Mouse (Mus musculus) C2C12 (cell line): ENCODE data around the gene Phf24. TPM values are rescaled to one million over a fixed set of nuclear protein-coding genes. Genes with fewer than 3 reads are reported as not detected.
"Not testable (repeated sequence)": the region's sequence is repeated elsewhere in the genome, so short reads cannot be mapped to it uniquely, and the experiment has no call there.

Source experiments
- H3K27me3 ChIP-seq: one replicate; pipeline ENCODE4 v1.6.1; 2011; ENCODE audit not compliant: control insufficient read depth, insufficient read depth, insufficient read length
- H3K36me3 ChIP-seq: one replicate; pipeline ENCODE4 v1.6.1; 2011; ENCODE audit not compliant: control insufficient read depth, insufficient read depth
- H3K4me3 ChIP-seq: one replicate; pipeline ENCODE4 v1.5.1; 2011; ENCODE audit warnings: mild to moderate bottlenecking, control low read depth; ENCODE audit not compliant: poor library complexity, insufficient read depth, severe bottlenecking
- H3K79me2 ChIP-seq: one replicate; pipeline ENCODE4 v1.6.1; 2011; ENCODE audit not compliant: control insufficient read depth, insufficient read depth
- H3K79me3 ChIP-seq: one replicate; pipeline ENCODE4 v1.6.1; 2011; ENCODE audit warnings: low read depth, control low read depth
- H3ac ChIP-seq: one replicate; pipeline ENCODE3; 2011; ENCODE audit warnings: low read depth; ENCODE audit not compliant: control insufficient read depth, insufficient read length
- CEBPB ChIP-seq: IDR thresholded peaks from one replicate; pipeline ENCODE4 v1.6.1; 2011; ENCODE audit warnings: low read depth, mild to moderate bottlenecking, control low read depth, moderate library complexity
- CTCF ChIP-seq: IDR thresholded peaks from one replicate; pipeline ENCODE4 v1.5.1; 2011; ENCODE audit not compliant: control insufficient read depth, insufficient read depth, insufficient read length
- FOSL1 ChIP-seq: IDR thresholded peaks from one replicate; pipeline ENCODE4 v1.8.0; 2011; ENCODE audit warnings: mild to moderate bottlenecking, low read length; ENCODE audit not compliant: poor library complexity, insufficient read depth, severe bottlenecking
- MAX ChIP-seq: IDR thresholded peaks from one replicate; pipeline ENCODE4 v1.6.1; 2011; ENCODE audit warnings: mild to moderate bottlenecking, control low read depth
- MYOD1 ChIP-seq: IDR thresholded peaks from one replicate; pipeline ENCODE4 v1.6.1; 2011; ENCODE audit warnings: low read depth; ENCODE audit not compliant: control insufficient read depth, insufficient read length
- MYOG ChIP-seq: IDR thresholded peaks from one replicate; pipeline ENCODE4 v1.6.1; 2011; ENCODE audit not compliant: control insufficient read depth, insufficient read length; ENCODE audit errors: extremely low read depth
- USF1 ChIP-seq: IDR thresholded peaks from one replicate; pipeline ENCODE4 v1.6.1; 2011; ENCODE audit warnings: low read depth, mild to moderate bottlenecking, control low read depth, moderate library complexity
- polyA plus RNA-seq: library from polyadenylated mRNA; unstranded; fragments of >200 nt; fragmentation: generic; extraction: Trizol; gene quantifications from one replicate; pipeline ENCODE4 v1.2.1, GENCODE M21; 2012; ENCODE audit warnings: missing spikeins

Phf24 gene
- polyA plus RNA-seq, 1 experiment, result not detected

DNA sequence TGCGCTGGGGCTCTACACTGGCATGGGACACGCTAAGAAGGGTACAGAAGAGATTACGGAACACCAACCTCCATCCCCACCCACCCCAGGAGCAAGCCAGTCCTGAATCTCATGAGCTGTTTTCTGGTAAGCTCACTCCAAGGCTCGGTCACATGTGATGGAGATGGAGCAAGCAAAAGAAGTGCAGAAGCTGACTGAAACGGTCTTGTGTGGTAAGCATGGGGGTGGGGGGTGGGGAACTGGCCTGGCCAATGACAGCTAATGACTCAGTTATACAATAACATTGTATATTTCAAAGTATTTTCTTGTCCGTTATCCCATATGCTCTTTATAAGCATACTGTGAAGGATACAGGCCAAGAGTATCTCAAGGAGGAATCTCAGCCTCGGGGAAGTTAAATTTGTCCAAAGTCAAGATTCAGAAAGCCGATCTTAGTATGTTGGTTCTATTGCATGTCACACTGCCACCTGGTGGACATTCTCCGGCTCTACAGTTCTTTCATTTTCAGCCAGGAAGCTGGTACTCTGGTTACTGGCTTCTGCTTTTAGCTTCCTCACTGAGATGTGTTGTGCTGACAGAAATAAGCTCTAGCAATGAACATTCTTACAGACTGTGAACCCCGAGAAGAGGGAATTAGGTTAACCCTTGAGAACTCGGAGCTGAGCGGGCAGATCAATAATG lies 48.7 kb downstream of the Phf24 start:
- Histone ChIP-seq H3K79me2 (no peaks in the 10 kb centered on the region), H3K79me3 (no peaks in the 10 kb centered on the region), H3K36me3 (no peaks in the 10 kb centered on the region), H3K4me3 (no peak overlapping the region), H3K27me3 (no peaks in the 10 kb centered on the region), H3ac (no peak overlapping the region)
- TF ChIP-seq MAX (no peak), FOSL1 (no peak), CEBPB (no peak), USF1 (no peak), MYOG (no peak), CTCF (no peak), MYOD1 (no peak)

DNA sequence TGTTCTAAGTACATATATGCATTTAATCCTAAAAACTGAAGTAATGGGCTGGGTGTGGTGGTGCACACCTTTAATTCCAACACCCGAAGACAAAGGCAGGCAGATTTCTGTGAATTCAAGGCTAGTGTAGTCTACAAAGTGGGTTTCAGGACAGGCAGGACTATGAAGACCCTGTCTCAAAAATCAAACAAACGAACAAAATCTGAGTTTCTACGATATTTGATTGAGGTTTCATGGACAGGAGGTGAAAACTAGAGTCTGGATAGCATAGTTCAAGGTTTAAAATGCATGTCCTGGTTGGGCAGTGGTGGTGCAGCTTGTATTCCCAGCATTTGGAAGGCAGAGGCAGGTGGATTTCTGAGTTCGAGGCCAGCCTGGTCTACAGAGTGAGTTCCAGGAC lies 52.8 kb downstream of the Phf24 start, which contains the start of gene 1700022I11Rik:
1700022I11Rik (plus strand) TSS at position 301 of the 400 bp plus-strand sequence.
- Histone ChIP-seq H3K27me3 (no peaks in the 10 kb centered on the region), H3K36me3 (no peaks in the 10 kb centered on the region), H3K79me2 (no peaks in the 10 kb centered on the region), H3K79me3 (no peaks in the 10 kb centered on the region), H3ac (no peak within 1 kb of the TSS), H3K4me3 (no peak within 1 kb of the TSS)
- TF ChIP-seq MYOG (no peak), USF1 (no peak), CEBPB (no peak), MYOD1 (no peak), MAX (no peak)

DNA sequence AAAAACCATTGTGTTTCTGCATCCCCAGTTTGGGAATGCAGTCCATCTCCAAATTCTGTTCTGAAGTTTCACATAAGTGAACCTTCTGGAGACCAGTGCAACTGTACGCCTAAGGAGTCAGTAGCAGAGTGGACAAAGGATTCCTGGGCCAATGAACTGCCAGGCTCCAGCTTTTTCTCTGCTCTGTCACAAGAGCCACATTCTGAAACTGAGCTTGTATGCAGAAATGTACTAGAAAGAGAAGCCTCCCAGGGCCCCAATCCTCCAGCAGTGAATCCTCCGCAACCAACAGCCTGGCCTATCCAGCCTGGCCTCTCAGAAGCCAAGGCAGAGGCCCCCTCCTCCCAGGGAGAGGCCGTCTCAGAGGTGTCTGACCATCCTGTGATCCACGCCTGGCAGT lies 56.5 kb downstream of the Phf24 start:
- no peaks in the 10 kb centered on the region for H3K79me3 ChIP-seq
- peaks cover 16% of the 10 kb centered on the region for H3K36me3 ChIP-seq
- TF ChIP-seq MAX, result no peak
- TF ChIP-seq CEBPB, result no peak
- no peak for TF ChIP-seq CTCF
- TF ChIP-seq MYOD1, result no peak
- TF ChIP-seq USF1, result no peak
- TF ChIP-seq MYOG, result no peak
- no peak for TF ChIP-seq FOSL1

DNA sequence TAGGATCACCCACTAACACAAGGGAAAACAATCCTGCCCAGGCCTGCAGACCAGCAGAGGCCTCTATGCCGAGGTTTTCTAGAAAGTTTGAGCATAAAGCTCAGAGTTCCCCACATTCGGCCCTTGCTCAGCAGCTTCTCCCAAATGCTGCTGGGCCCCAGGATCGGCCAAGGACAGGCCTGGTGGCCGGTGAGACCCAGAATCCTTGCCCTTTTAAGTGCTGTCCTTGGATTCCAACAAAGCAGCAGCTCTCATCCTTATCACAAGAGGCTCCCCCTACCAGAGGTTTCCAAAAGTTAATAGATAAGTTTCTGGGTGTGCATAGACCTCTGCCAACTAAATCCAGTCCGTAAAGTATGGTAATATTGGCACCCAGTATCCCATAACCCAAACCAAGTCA lies 57.4 kb downstream of the Phf24 start:
- Histone ChIP-seq H3K36me3 (peaks cover 23% of the 10 kb centered on the region), H3K4me3 (no peak overlapping the region), H3K27me3 (no peaks in the 10 kb centered on the region), H3ac (no peak overlapping the region), H3K79me2 (no peaks in the 10 kb centered on the region), H3K79me3 (no peaks in the 10 kb centered on the region)
- TF ChIP-seq MAX, result no peak
- no peak for TF ChIP-seq CTCF
- TF ChIP-seq CEBPB, result no peak
- no peak for TF ChIP-seq USF1
- TF ChIP-seq MYOG, result no peak
- no peak for TF ChIP-seq MYOD1
- TF ChIP-seq FOSL1, result no peak

More for the DNA sequence above, 56.5 kb downstream of the Phf24 start:
- Histone ChIP-seq H3K79me2 (no peaks in the 10 kb centered on the region), H3K27me3 (no peaks in the 10 kb centered on the region), H3ac (no peak overlapping the region), H3K4me3 (no peak overlapping the region)

DNA sequence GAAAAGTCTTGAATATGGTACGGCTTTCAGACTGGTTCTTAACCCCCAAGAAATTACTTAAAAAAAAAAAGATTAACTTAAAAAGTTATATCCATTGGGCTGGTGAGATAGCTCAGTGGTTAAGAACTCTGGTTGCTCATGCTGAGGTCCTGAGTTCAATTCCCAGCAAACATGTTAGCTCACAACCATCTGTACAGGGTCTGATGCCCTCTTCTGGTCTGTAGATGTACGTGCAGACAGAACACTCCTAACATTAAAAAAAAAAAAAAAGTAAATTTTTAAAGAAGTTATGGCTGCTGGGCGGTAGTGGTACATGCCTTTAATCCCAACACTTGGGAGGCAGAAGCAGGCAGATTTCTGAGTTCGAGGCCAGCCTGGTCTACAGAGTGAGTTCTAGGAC lies 61.6 kb downstream of the Phf24 start:
- Histone ChIP-seq H3K27me3 (no peaks in the 10 kb centered on the region), H3K36me3 (peaks cover 58% of the 10 kb centered on the region), H3K79me2 (no peaks in the 10 kb centered on the region), H3K79me3 (no peaks in the 10 kb centered on the region), H3ac (no peak overlapping the region), H3K4me3 (no peak overlapping the region)
- TF ChIP-seq MYOG, result no peak
- TF ChIP-seq CTCF, result no peak
- TF ChIP-seq USF1, result no peak
- TF ChIP-seq CEBPB, result no peak
- TF ChIP-seq FOSL1, result no peak
- no peak for TF ChIP-seq MYOD1
- TF ChIP-seq MAX, result no peak

DNA sequence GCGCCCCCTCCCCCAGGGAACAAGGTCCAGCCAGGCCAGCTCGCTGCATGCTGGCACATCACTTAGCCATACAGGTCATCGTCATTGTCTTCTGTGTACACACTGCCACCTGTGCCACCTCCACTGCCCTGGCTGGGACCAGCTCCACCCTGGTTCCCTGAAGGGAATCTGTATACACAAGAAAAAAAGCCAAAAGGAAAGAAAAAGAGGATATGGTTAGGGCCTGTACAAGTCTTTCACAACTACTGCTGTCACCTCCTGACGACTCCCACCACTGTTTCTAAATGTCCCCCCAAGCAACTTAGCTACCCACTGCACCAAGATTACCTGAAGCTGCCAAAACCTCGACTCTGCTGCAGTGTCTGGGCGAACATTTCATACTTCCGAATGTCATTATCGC lies 64.0 kb downstream of the Phf24 start:
- H3K36me3 ChIP-seq, result peaks cover 82% of the 10 kb centered on the region
- H3ac ChIP-seq, H3K4me3 ChIP-seq, H3K79me3 ChIP-seq, H3K79me2 ChIP-seq, H3K27me3 ChIP-seq: not testable (repeated sequence)
